ENCODE assay signal across 8 mouse cellular contexts in genomic region chrX:7795016-7795415, GRCm38 (mm10). TPM values are rescaled to one million over a fixed set of nuclear protein-coding genes. Genes with fewer than 3 reads are reported as not detected.
DNase-seq lines count a peak whose midpoint lies in the region; ATAC-seq lines count a peak whose summit lies in the region.

No protein-coding gene starts in this region.

- no peaks in the 10 kb centered on the region for H3K4me1 ChIP-seq in limb, embryonic 11.5 days (ENCODE audit: control insufficient read depth, insufficient read depth, low read length)
- H3K4me1 ChIP-seq in midbrain, embryonic 13.5 days (replicated peaks), result peaks cover 10% of the 10 kb centered on the region
- H3K4me1 ChIP-seq in forebrain, embryonic 14.5 days (ENCODE audit: control insufficient read depth, insufficient read depth, low read length), result no peaks in the 10 kb centered on the region

- H3K4me3 ChIP-seq in limb, embryonic 11.5 days (ENCODE audit: low read depth, low read length), result no peak overlapping the region
- H3K4me3 ChIP-seq in midbrain, embryonic 13.5 days (replicated peaks), result no peak overlapping the region
- H3K4me3 ChIP-seq in forebrain, embryonic 14.5 days (ENCODE audit: low read depth, low read length), result no peak overlapping the region

- peak; percentile 51 for DNase-seq in adrenal gland, postnatal 10 days
- no peak for DNase-seq in adrenal gland, postnatal 4 days (ENCODE audit: low spot score in 2 of 2)
- DNase-seq in ovary, postnatal 14 days (ENCODE audit: low spot score), result peak; percentile 27
- DNase-seq in ovary, adult 18-20 months (ENCODE audit: low spot score), result no peak
- DNase-seq in limb, embryonic 11.5 days (ENCODE audit: low spot score), result peak; percentile 70
- peak; percentile 13 for DNase-seq in thymus, postnatal 25 days
- no peak for DNase-seq in forebrain, embryonic 14.5 days (ENCODE audit: low spot score)

- no peak overlapping the region for H3K27ac ChIP-seq in limb, embryonic 11.5 days (replicated peaks; ENCODE audit: low read depth, low read length)
- H3K27ac ChIP-seq in midbrain, embryonic 13.5 days, result no peak overlapping the region
- H3K27ac ChIP-seq in forebrain, embryonic 14.5 days (ENCODE audit: low read depth, low read length), result no peak overlapping the region

- ATAC-seq in limb, embryonic 11.5 days (ENCODE audit: insufficient number of reproducible peaks, low FRiP score, low TSS enrichment, low read depth), result no peak
- ATAC-seq in midbrain, embryonic 13.5 days, result no peak
- ATAC-seq in forebrain, embryonic 14.5 days, result no peak

- no peaks in the 10 kb centered on the region for H3K27me3 ChIP-seq in limb, embryonic 11.5 days (ENCODE audit: control insufficient read depth, insufficient read depth, low read length)
- no peaks in the 10 kb centered on the region for H3K27me3 ChIP-seq in midbrain, embryonic 13.5 days
- no peaks in the 10 kb centered on the region for H3K27me3 ChIP-seq in forebrain, embryonic 14.5 days (replicated peaks; ENCODE audit: control insufficient read depth, insufficient read depth, low read length)

- WGBS in limb, embryonic 11.5 days, result 26% methylated on average over 7 of the region's 7 CpGs
- WGBS in midbrain, embryonic 13.5 days, result 36% methylated on average over 7 of the region's 7 CpGs
- WGBS in forebrain, embryonic 14.5 days, result 41% methylated on average over 7 of the region's 7 CpGs

- H3K36me3 ChIP-seq in limb, embryonic 11.5 days (ENCODE audit: control insufficient read depth, insufficient read depth, low read length), result no peaks in the 10 kb centered on the region
- peaks cover 24% of the 10 kb centered on the region for H3K36me3 ChIP-seq in midbrain, embryonic 13.5 days
- H3K36me3 ChIP-seq in forebrain, embryonic 14.5 days (ENCODE audit: control insufficient read depth, insufficient read depth, low read length), result peaks cover 21% of the 10 kb centered on the region; the same call in 1 of the 2 replicates

- H3K9ac ChIP-seq in limb, embryonic 11.5 days (ENCODE audit: low read length), result no peak overlapping the region
- no peak overlapping the region for H3K9ac ChIP-seq in midbrain, embryonic 13.5 days (replicated peaks)
- H3K9ac ChIP-seq in forebrain, embryonic 14.5 days (ENCODE audit: low read length), result no peak overlapping the region

- H3K4me2 ChIP-seq in limb, embryonic 11.5 days (ENCODE audit: low read depth, severe bottlenecking), result no peak overlapping the region
- H3K4me2 ChIP-seq in midbrain, embryonic 13.5 days (replicated peaks), result no peak overlapping the region
- no peak overlapping the region for H3K4me2 ChIP-seq in forebrain, embryonic 14.5 days (ENCODE audit: low read length)

- H3K9me3 ChIP-seq in limb, embryonic 11.5 days (ENCODE audit: control insufficient read depth, low read length), result no peaks in the 10 kb centered on the region
- no peaks in the 10 kb centered on the region for H3K9me3 ChIP-seq in midbrain, embryonic 13.5 days
- no peaks in the 10 kb centered on the region for H3K9me3 ChIP-seq in forebrain, embryonic 14.5 days (replicated peaks; ENCODE audit: control insufficient read depth, low read length)

RNA-seq across cellular contexts. Expression of gene Gripap1, which starts 5.5 kb away (rescaled TPM):
- 10 to 100 TPM; 34.2 to 48.2 TPM for total RNA-seq in adrenal gland, postnatal 10 days (2021)
- 10 to 100 TPM; 52.0 to 64.8 TPM for total RNA-seq in adrenal gland, postnatal 4 days (2021)
- 34.4 and 41.7 TPM in 2 replicates for polyA plus RNA-seq in limb, embryonic 11.5 days (2014; fragmentation: Nextera tagmentation; extraction: Ambion mirVana)
- 76.5 and 81.7 TPM in 2 replicates for polyA plus RNA-seq in midbrain, embryonic 13.5 days (2015; fragmentation: Nextera tagmentation; extraction: Ambion mirVana)
- 44.0 and 50.4 TPM in 2 replicates for polyA plus RNA-seq in forebrain, embryonic 14.5 days (2014; fragmentation: Nextera tagmentation; extraction: Ambion mirVana)

RNA-seq across cellular contexts. Expression of gene Kcnd1, which starts 27.1 kb away (rescaled TPM):
- 1 to 10 TPM; 1.2 to 2.1 TPM for total RNA-seq in adrenal gland, postnatal 10 days (2021)
- total RNA-seq in adrenal gland, postnatal 4 days (2021), result 1 to 10 TPM; 2.2 to 3.6 TPM
- polyA plus RNA-seq in limb, embryonic 11.5 days (2014; fragmentation: Nextera tagmentation; extraction: Ambion mirVana), result 0.97 and 1.5 TPM in 2 replicates
- 1.4 and 2.1 TPM in 2 replicates for polyA plus RNA-seq in midbrain, embryonic 13.5 days (2015; fragmentation: Nextera tagmentation; extraction: Ambion mirVana)
- 1.3 and 1.6 TPM in 2 replicates for polyA plus RNA-seq in forebrain, embryonic 14.5 days (2014; fragmentation: Nextera tagmentation; extraction: Ambion mirVana)

RNA-seq across cellular contexts. Expression of gene Tfe3, which starts 32.7 kb away (rescaled TPM):
- 10 to 100 TPM; 35.7 to 39.3 TPM for total RNA-seq in adrenal gland, postnatal 10 days (2021)
- 10 to 100 TPM; 39.9 to 41.0 TPM for total RNA-seq in adrenal gland, postnatal 4 days (2021)
- 17.7 and 20.6 TPM in 2 replicates for polyA plus RNA-seq in limb, embryonic 11.5 days (2014; fragmentation: Nextera tagmentation; extraction: Ambion mirVana)
- polyA plus RNA-seq in midbrain, embryonic 13.5 days (2015; fragmentation: Nextera tagmentation; extraction: Ambion mirVana), result 25.3 and 30.4 TPM in 2 replicates
- polyA plus RNA-seq in forebrain, embryonic 14.5 days (2014; fragmentation: Nextera tagmentation; extraction: Ambion mirVana), result 16.1 and 23.9 TPM in 2 replicates

RNA-seq across cellular contexts. Expression of gene Ccdc120, which starts 44.3 kb away (rescaled TPM):
- 1 to 10 TPM; 5.2 to 6.9 TPM for total RNA-seq in adrenal gland, postnatal 10 days (2021)
- 10 to 100 TPM in 1 of 2 experiments, 1 to 10 TPM in 1; 9.0 to 10.8 TPM for total RNA-seq in adrenal gland, postnatal 4 days (2021)
- polyA plus RNA-seq in limb, embryonic 11.5 days (2014; fragmentation: Nextera tagmentation; extraction: Ambion mirVana), result 21.4 and 22.8 TPM in 2 replicates
- 46.0 and 51.0 TPM in 2 replicates for polyA plus RNA-seq in midbrain, embryonic 13.5 days (2015; fragmentation: Nextera tagmentation; extraction: Ambion mirVana)
- polyA plus RNA-seq in forebrain, embryonic 14.5 days (2014; fragmentation: Nextera tagmentation; extraction: Ambion mirVana), result 43.8 and 45.3 TPM in 2 replicates

RNA-seq across cellular contexts. Expression of gene Otud5, which starts 46.1 kb away (rescaled TPM):
- 10 to 100 TPM; 49.6 to 54.7 TPM for total RNA-seq in adrenal gland, postnatal 10 days (2021)
- total RNA-seq in adrenal gland, postnatal 4 days (2021), result 10 to 100 TPM; 73.4 to 86.3 TPM
- polyA plus RNA-seq in limb, embryonic 11.5 days (2014; fragmentation: Nextera tagmentation; extraction: Ambion mirVana), result 34.5 and 34.7 TPM in 2 replicates
- 46.4 and 53.2 TPM in 2 replicates for polyA plus RNA-seq in midbrain, embryonic 13.5 days (2015; fragmentation: Nextera tagmentation; extraction: Ambion mirVana)
- 31.8 and 36.9 TPM in 2 replicates for polyA plus RNA-seq in forebrain, embryonic 14.5 days (2014; fragmentation: Nextera tagmentation; extraction: Ambion mirVana)

Comparison
In these comparisons a context has a peak if more than half of its experiments do, and no peak if none do; other contexts are left out.
1. DNase-seq: peak in adrenal gland, postnatal 10 days (single experiment), ovary, postnatal 14 days (single experiment), limb, embryonic 11.5 days (single experiment) and thymus, postnatal 25 days (single experiment); none in adrenal gland, postnatal 4 days (0 of 2), ovary, adult 18-20 months (single experiment) and forebrain, embryonic 14.5 days (single experiment).